Mouse (Mus musculus) myocyte (in vitro differentiated cells): ENCODE measurements around the gene Acly. TPM values are rescaled to one million over a fixed set of nuclear protein-coding genes. Genes with fewer than 3 reads are reported as not detected.

Source experiments
- H3K27me3 ChIP-seq: one replicate; pipeline ENCODE4 v1.6.1; 2011; ENCODE audit not compliant: control insufficient read depth, insufficient read depth, insufficient read length
- H3K36me3 ChIP-seq: one replicate; pipeline ENCODE4 v1.6.1; 2011; ENCODE audit not compliant: control insufficient read depth, insufficient read depth
- H3K4me2 ChIP-seq: one replicate; pipeline ENCODE4 v1.6.1; 2011; ENCODE audit warnings: low read depth, control low read depth
- H3K4me3 ChIP-seq: one replicate; pipeline ENCODE4 v1.5.1; 2011; ENCODE audit warnings: mild to moderate bottlenecking, control low read depth, moderate library complexity
- H3K79me2 ChIP-seq: one replicate; pipeline ENCODE4 v1.6.1; 2011; ENCODE audit not compliant: control insufficient read depth, insufficient read depth
- H3ac ChIP-seq: one replicate; pipeline ENCODE4 v1.6.1; 2011; ENCODE audit not compliant: control insufficient read depth, insufficient read length
- CEBPB ChIP-seq: IDR thresholded peaks from 2 replicates; pipeline ENCODE4 v1.6.1; 2011; ENCODE audit warnings: mild to moderate bottlenecking, moderate library complexity; ENCODE audit not compliant: poor library complexity, insufficient read depth, severe bottlenecking
- E2F4 ChIP-seq: IDR thresholded peaks from one replicate; pipeline ENCODE4 v1.6.1; 2011; ENCODE audit warnings: mild to moderate bottlenecking, control low read depth, moderate library complexity; ENCODE audit not compliant: insufficient read depth
- MAX ChIP-seq: IDR thresholded peaks from one replicate; pipeline ENCODE4 v1.6.1; 2011; ENCODE audit warnings: low read depth, mild to moderate bottlenecking, control low read depth
- MYOD1 ChIP-seq, 3 experiments: IDR thresholded peaks; one replicate each; pipeline ENCODE4 v1.6.1; 2011; ENCODE audit warnings: control low read depth in 2 of 3, low read depth in 2 of 3, mild to moderate bottlenecking in 2 of 3, moderate library complexity in 1 of 3; ENCODE audit not compliant: insufficient read length in 2 of 3, control insufficient read depth in 1 of 3
- MYOG ChIP-seq, 3 experiments: IDR thresholded peaks; one replicate each; pipeline ENCODE4 v1.6.1; 2011; ENCODE audit warnings: control low read depth in 2 of 3, low read depth in 2 of 3, mild to moderate bottlenecking in 2 of 3; ENCODE audit not compliant: insufficient read length in 2 of 3, control insufficient read depth in 1 of 3, insufficient read depth in 1 of 3
- POLR2A ChIP-seq: IDR thresholded peaks from one replicate; pipeline ENCODE4 v1.6.1; 2011; ENCODE audit warnings: low read depth, mild to moderate bottlenecking, control low read depth, moderate library complexity; ENCODE audit not compliant: insufficient read length
- POLR2AphosphoS2 ChIP-seq: IDR thresholded peaks from one replicate; pipeline ENCODE4 v1.6.1; 2011; ENCODE audit warnings: low read depth, control low read depth; ENCODE audit not compliant: insufficient read length
- REST ChIP-seq: IDR thresholded peaks from one replicate; pipeline ENCODE4 v1.6.1; 2011; ENCODE audit warnings: mild to moderate bottlenecking, control low read depth, moderate library complexity; ENCODE audit not compliant: insufficient read depth, insufficient read length
- SRF ChIP-seq: IDR thresholded peaks from one replicate; pipeline ENCODE4 v1.6.1; 2011; ENCODE audit warnings: low read depth; ENCODE audit not compliant: control insufficient read depth, insufficient read length
- TCF12 ChIP-seq: IDR thresholded peaks from one replicate; pipeline ENCODE4 v1.6.1; 2011; ENCODE audit warnings: mild to moderate bottlenecking, control low read depth; ENCODE audit not compliant: poor library complexity, insufficient read depth, severe bottlenecking
- TCF3 ChIP-seq: IDR thresholded peaks from one replicate; pipeline ENCODE4 v1.6.1; 2011; ENCODE audit warnings: low read depth, control low read depth; ENCODE audit not compliant: insufficient read length
- USF1 ChIP-seq: IDR thresholded peaks from one replicate; pipeline ENCODE4 v1.6.1; 2011; ENCODE audit warnings: low read depth, mild to moderate bottlenecking, control low read depth, moderate library complexity
- polyA plus RNA-seq: library from polyadenylated mRNA; unstranded; fragments of >200 nt; fragmentation: generic; extraction: Trizol; gene quantifications from one replicate; pipeline ENCODE4 v1.2.1, GENCODE M21; 2012; ENCODE audit warnings: missing spikeins

Gene Acly
- polyA plus RNA-seq, 1 experiment, result 95.5 TPM

DNA sequence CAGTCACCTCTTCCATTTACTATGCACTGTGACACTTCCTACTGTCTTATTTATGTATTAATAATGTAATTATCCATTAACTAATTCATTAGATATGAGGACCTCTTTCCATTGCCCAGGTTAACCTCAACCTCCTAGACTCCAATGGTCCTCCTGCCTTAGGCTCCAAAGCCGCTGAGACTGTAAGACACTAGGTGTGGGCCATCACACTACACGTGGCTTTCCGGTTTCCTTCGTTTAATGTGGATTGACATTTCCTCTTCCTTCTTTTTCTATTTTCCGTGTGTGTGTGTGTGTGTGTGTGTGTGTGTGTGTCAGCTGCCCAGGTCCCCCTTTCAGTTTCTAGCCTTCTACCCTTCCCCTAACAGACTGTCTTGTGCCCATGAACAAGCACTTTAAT, 39.4 kb upstream of the Acly start:
- Histone ChIP-seq H3K4me3 (no peak overlapping the region), H3K36me3 (no peaks in the 10 kb centered on the region), H3K27me3 (no peaks in the 10 kb centered on the region), H3K79me2 (no peaks in the 10 kb centered on the region), H3ac (no peak overlapping the region), H3K4me2 (no peak overlapping the region)
- TF ChIP-seq TCF3 (no peak), POLR2A (no peak), USF1 (no peak), CEBPB (no peak), MYOG (IDR thresholded peaks at IDR 0.05; ENCODE audit: control insufficient read depth in 1 of 3, insufficient read depth in 1 of 3, insufficient read length in 2 of 3, low read depth in 2 of 3) (no peak), E2F4 (no peak), POLR2AphosphoS2 (no peak), REST (no peak)

DNA sequence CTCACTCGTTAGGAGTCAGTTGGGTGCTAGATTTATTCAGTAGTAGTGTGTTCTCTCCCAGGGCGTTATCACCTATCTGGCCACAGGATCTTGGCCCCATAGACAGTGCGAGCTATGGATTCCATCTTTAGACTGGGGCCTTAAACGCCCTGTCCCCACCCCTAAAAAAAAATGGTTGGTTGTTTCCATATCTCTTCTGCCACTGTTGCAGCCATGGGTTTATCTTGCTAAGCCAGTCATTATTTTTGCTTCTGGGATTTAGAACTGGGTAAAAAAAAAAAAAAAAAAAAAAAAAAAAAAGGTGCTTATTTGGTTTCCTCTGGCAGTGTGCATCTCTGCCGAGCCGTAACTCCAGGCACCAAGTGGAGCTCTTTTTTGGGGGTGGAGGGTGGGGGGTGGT, 36.9 kb upstream of the Acly start:
- TF ChIP-seq MAX (no peak), TCF12 (no peak), E2F4 (no peak), MYOG (IDR thresholded peaks at IDR 0.05; ENCODE audit: control insufficient read depth in 1 of 3, insufficient read depth in 1 of 3, insufficient read length in 2 of 3, low read depth in 2 of 3) (no peak), SRF (no peak), REST (no peak), MYOD1 (IDR thresholded peaks at IDR 0.05; ENCODE audit: control insufficient read depth in 1 of 3, insufficient read length in 2 of 3, low read depth in 2 of 3) (no peak), POLR2A (no peak), POLR2AphosphoS2 (no peak), USF1 (no peak), TCF3 (no peak), CEBPB (no peak)
- Histone ChIP-seq H3K79me2 (no peaks in the 10 kb centered on the region), H3ac (no peak overlapping the region), H3K27me3 (no peaks in the 10 kb centered on the region), H3K4me3 (no peak overlapping the region), H3K36me3 (no peaks in the 10 kb centered on the region), H3K4me2 (no peak overlapping the region)

DNA sequence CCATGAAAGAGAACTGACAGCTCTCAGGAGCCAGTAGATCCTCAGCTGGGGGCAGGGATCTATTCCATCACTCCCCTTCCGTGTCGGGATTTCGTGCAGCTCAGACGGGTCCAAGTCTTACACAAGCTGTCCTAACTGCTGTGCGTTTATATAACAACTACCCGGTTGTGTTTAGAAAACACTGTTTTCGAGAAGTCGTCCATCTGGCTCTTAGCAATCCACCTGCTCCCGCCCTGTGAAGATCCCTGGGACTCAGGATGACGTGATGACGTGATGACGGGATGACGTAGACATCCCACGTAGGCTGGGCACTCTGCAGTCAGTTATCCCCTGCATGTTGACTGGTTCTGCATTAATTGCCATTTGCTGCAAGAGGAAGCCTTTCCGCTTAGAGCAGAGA, 36.5 kb upstream of the Acly start:
- TF ChIP-seq TCF12, result no peak
- TF ChIP-seq POLR2AphosphoS2, result no peak
- no peak for TF ChIP-seq MYOG (IDR thresholded peaks at IDR 0.05; ENCODE audit: control insufficient read depth in 1 of 3, insufficient read depth in 1 of 3, insufficient read length in 2 of 3, low read depth in 2 of 3)
- no peak for TF ChIP-seq REST
- TF ChIP-seq SRF, result no peak
- no peak for TF ChIP-seq E2F4
- TF ChIP-seq MAX, result no peak
- no peak for TF ChIP-seq POLR2A
- TF ChIP-seq CEBPB, result no peak
- no peak for TF ChIP-seq MYOD1 (IDR thresholded peaks at IDR 0.05; ENCODE audit: control insufficient read depth in 1 of 3, insufficient read length in 2 of 3, low read depth in 2 of 3)
- TF ChIP-seq TCF3, result no peak
- TF ChIP-seq USF1, result no peak
- H3K4me3 ChIP-seq, result no peak overlapping the region
- H3K27me3 ChIP-seq, result no peaks in the 10 kb centered on the region
- no peak overlapping the region for H3K4me2 ChIP-seq
- no peaks in the 10 kb centered on the region for H3K79me2 ChIP-seq
- H3ac ChIP-seq, result no peak overlapping the region
- H3K36me3 ChIP-seq, result no peaks in the 10 kb centered on the region

DNA sequence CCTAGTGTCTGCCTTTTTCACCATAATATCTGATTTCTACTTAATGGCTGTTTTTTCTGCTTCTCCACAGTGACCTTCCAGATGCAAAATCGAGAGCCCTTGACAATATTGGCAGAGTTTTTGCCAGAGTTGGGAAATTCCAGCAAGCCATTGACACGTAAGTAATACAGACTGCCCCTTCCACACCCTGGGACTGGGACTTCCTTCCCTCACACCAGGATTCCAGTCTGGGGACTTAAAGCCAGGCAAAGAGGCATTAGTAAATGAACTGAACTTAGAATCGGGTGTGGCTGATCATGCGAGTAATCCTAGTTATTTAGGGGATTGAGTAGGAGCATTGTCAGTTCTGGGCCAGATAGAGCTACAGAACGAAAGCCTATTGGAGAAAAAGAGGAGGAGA, 33.9 kb upstream of the Acly start:
- no peaks in the 10 kb centered on the region for H3K27me3 ChIP-seq
- TF ChIP-seq E2F4, result no peak
- TF ChIP-seq TCF12, result no peak
- no peak for TF ChIP-seq USF1
- TF ChIP-seq MAX, result no peak
- no peak for TF ChIP-seq MYOD1 (IDR thresholded peaks at IDR 0.05; ENCODE audit: control insufficient read depth in 1 of 3, insufficient read length in 2 of 3, low read depth in 2 of 3)
- TF ChIP-seq TCF3, result no peak
- no peak overlapping the region for H3K4me3 ChIP-seq
- H3ac ChIP-seq, result no peak overlapping the region
- no peak overlapping the region for H3K4me2 ChIP-seq
- no peaks in the 10 kb centered on the region for H3K36me3 ChIP-seq
- H3K79me2 ChIP-seq, result no peaks in the 10 kb centered on the region

DNA sequence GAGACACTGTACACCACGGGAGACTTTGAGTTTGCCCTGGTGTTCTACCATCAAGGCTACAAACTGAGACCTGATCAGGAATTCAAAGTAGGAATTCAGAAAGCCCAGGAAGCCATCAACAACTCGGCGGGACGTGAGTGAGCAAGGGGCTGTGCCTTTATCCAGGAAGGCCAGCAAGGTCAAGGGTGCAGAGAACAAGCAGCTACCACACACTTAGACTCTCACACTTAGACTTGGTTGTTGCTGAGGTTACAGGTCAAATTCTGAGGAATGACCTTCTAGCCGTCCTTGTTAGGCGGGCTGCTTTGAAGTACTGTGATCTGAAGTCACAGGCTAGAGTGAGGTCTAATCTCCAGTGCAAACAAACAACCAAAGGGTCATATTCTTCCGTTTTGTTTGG, 31.7 kb upstream of the Acly start:
- TF ChIP-seq POLR2A, result no peak
- no peak for TF ChIP-seq POLR2AphosphoS2
- TF ChIP-seq SRF, result no peak
- no peak for TF ChIP-seq MYOG (IDR thresholded peaks at IDR 0.05; ENCODE audit: control insufficient read depth in 1 of 3, insufficient read depth in 1 of 3, insufficient read length in 2 of 3, low read depth in 2 of 3)
- no peak for TF ChIP-seq TCF3
- no peak for TF ChIP-seq USF1
- TF ChIP-seq E2F4, result no peak
- no peak for TF ChIP-seq CEBPB
- no peak for TF ChIP-seq TCF12
- no peak for TF ChIP-seq MAX
- no peak for TF ChIP-seq REST

More for the DNA sequence above, 31.7 kb upstream of the Acly start:
- H3K4me2 ChIP-seq, result no peak overlapping the region
- no peak overlapping the region for H3K4me3 ChIP-seq
- no peaks in the 10 kb centered on the region for H3K27me3 ChIP-seq
- H3ac ChIP-seq, result no peak overlapping the region
- no peaks in the 10 kb centered on the region for H3K79me2 ChIP-seq
- no peaks in the 10 kb centered on the region for H3K36me3 ChIP-seq
